Mouse (Mus musculus) 3T3-L1 (cell line): ENCODE measurements around the gene Skp2.
A peak's percentile ranks its signal among the peaks of the same experiment; 100 is the strongest.

Experiments
- DNase-seq: peaks from one replicate; pipeline ENCODE4 v3.0.0-alpha.2; 2015; ENCODE audit warnings: low read depth, low spot score

Gene Skp2

DNA sequence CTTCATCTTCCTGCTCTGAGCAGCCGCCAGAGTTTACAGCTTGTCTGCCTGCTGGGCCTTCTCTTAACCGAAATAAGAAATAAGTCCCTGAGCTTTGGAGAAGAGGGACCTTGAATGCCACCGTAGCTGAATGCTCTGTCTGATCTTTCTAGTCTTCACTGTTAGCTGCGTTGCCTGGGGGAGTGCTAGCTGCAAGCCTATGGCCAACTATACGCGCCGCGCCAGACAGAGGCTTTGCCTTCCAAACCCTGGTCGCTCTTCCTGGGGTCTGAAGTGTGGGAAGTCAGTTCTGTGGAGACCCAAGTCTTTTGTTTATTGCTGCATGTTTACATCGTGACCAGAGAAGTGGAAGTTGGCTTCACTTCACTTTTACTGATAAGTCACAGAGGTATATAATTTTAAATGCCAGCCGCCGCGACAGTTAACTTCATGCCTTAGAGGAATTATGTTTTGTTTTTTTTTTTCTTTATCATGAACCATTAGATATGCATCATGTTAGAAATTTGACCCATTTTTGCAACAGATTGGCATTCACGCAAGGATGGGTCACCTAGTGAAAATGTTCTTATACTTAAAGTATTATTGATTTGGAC, 79.5 kb downstream of the Skp2 start:
- no peak for DNase-seq

GRCm38 (mm10) chr15:9074671-9075070, 80.6 kb downstream of the Skp2 start:
- peak; percentile 89 for DNase-seq

DNA sequence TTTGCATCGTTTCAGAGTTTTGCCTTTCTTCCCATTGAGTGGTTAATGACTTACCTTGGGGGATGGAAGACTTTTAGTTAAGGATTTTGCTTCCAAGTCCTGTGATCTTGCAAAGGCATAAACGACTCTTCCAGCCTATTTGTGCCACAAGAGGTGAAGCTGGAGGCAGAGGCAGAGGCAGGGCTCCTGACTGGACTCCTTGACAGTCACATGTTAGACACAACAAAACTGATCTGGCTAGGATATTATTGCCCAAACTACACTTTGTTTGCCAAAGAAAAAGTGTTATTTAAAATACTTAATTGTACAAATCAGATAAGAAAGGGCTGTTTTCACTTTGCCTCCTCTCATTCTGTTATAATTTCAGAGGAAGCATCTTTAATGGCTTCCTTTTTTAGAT, 81.1 kb downstream of the Skp2 start:
- DNase-seq = peak; percentile 30

- no peak for DNase-seq
Observed at GRCm38 (mm10) chr15:9073684-9074083, 81.5 kb downstream of the Skp2 start.

GRCm38 (mm10) chr15:9073067-9073608, 82.1 kb downstream of the Skp2 start:
- DNase-seq = no peak

- DNase-seq = peak; percentile 61
Observed at GRCm38 (mm10) chr15:9072630-9073029, 82.6 kb downstream of the Skp2 start.

DNA sequence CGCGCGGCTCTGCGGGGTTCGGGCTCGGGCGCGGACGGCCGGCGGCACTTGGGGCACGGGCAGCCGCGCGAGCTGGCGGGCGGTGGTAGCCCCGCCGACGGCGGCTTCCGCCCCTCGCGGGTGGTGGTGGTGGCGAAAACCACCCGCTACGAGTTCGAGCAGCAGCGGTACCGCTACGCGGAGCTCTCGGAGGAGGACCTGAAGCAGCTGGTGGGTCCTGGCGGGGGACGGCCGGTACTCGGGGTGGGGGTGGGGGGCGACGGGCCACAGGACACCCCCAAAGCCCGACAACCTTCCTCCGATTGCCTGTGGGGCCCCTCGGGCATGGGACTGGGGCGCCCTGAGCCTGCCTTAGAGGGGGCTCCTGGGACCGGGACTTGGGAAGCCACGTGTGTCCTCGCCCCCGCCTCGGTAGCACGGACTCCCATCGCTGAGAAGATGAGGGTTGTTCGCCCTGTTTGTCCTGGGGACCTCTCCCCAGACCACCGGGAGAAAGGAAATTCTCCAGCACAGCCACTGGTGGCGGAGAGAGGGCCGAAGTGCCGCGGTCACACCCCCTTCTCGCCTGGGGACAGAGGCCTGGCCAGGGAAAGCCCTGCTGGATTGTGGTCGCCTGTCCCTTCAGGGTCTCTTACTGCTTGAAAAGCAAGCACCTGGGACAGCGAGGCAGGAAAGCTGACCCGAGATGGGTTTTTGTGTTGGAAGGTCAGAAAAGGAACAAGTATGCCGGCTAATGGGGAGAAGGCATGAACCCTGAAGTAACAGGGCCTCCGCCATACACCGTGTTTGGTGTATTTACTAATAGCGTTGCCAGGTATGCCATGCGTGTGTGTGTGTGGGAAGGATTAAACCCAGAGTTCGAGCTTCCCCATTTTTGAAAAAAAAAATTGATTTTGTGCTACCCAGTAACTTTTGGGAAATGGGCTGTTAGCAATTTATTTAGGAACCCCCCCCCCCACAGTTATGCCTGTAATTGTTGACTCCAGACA, 83.4 kb downstream of the Skp2 start:
- peak; percentile 55 for DNase-seq

- DNase-seq = peak; percentile 100
Observed at GRCm38 (mm10) chr15:9070912-9071555, 84.2 kb downstream of the Skp2 start, which contains the start of gene Nadk2. Gene Nadk2, plus strand, starts transcription at chr15:9071260.

GRCm38 (mm10) chr15:9070353-9070752, 84.9 kb downstream of the Skp2 start:
- DNase-seq = peak; percentile 61

- no peak for DNase-seq
Observed at GRCm38 (mm10) chr15:9068881-9069280, 86.3 kb downstream of the Skp2 start.
